Mouse (Mus musculus): ENCODE results near the gene Gm45233.

Gene Gm45233

GRCm38 (mm10) chr7:43448246-43448645, 4.3 kb downstream of the Gm45233 start:
- DNase-seq (ENCODE audit: low spot score), result no peak

DNA sequence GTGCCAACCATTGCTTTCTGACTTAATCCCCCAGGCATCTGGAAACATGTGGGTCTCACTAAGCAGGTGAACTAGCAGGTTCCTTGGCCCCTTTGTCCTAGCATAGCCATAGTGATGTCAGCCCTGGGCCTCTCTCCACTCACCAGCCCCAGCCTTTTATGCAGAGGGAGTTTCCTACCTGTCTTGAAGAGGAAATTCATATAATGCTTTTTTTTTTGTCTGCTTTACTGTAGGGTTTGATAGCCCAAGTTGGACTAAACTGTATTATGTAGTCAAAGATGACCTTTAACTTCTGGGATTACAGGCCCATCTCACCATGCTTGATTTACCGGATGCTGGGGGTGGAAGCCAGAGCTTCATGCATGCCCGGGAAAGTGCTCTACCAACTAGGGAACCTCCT, 5.9 kb downstream of the Gm45233 start:
- no peak for DNase-seq (ENCODE audit: low spot score)

GRCm38 (mm10) chr7:43451726-43452125, 7.8 kb downstream of the Gm45233 start:
- DNase-seq (ENCODE audit: low spot score), result no peak

DNA sequence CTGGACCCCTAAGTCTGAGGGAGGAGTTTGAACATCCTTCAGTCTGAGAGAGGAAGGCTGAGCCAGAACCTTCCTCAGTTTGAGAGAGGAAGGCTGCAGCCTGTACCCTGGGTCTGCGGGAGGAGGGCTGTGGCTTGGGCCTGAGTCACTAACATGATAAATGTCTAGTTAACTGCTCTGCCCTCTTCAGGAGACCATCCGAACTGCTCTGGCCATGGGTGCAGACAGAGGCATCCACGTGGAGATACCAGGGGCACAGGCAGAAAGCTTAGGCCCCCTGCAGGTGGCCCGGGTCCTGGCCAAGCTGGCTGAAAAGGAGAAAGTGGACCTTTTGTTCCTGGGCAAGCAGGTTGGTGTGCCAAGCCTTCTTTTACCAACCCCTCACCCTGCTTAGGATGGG, 8.7 kb downstream of the Gm45233 start:
- DNase-seq (ENCODE audit: low spot score), result no peak

DNA sequence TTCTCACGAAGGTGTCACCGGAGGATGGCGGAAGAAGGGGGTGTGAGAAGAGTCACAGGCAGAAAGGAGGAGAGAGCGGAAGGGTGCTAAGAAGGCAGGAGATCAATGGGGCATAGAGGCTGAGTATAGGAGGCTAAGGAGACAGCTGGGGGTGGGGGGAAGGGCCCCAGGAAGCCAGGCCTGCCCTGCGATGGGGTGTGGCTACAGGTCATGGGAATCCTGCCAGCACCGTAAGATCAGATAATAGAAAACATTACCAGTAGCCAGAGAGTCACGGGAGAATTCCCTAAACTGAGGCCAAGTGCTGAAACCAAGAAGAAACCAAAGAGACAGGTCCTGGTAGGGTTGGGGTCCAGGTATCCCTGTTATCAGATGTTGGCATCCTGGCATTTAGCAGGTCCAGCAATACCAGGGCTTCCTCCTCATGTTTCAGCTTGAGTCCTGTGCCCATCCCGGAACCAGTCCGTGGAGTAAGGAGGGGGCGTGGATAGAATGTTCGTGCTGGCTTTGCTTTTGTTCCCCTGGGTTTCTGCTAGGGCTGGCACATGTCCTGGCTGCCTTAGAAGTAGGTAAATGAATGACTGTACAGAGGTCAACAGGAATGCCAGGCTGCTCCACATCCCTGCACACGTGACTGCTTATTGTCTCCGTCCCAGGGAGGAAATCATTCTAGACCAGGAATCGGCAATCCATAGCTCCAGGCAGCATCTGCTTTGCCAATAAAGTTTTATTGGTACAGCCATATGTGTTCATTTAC, 9.8 kb downstream of the Gm45233 start:
- no peak for DNase-seq (ENCODE audit: low spot score)

DNA sequence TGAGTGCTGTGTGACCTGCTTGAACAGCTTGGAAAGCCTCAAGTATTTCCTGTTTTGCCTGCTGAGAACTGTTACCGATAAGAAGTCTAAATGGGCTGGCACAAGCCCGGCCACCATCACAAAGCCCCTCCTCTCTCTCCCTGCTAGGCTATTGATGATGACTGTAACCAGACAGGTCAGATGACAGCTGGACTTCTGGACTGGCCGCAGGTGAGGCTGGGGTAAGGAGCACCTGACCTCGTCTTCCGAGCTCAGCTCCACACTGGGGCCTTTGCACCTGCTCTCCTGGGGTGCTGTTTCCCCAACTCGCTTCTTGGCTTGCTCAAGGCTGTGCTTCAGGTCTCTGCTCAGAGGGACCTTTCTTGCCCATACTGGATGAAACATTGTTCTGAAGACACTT, 10.4 kb downstream of the Gm45233 start:
- no peak for DNase-seq (ENCODE audit: low spot score)

GRCm38 (mm10) chr7:43462851-43463250, 18.9 kb downstream of the Gm45233 start, which contains the start of gene Vsig10l:
TSS of gene Vsig10l (plus strand) at chr7:43463151.
- DNase-seq (ENCODE audit: low spot score), result no peak

DNA sequence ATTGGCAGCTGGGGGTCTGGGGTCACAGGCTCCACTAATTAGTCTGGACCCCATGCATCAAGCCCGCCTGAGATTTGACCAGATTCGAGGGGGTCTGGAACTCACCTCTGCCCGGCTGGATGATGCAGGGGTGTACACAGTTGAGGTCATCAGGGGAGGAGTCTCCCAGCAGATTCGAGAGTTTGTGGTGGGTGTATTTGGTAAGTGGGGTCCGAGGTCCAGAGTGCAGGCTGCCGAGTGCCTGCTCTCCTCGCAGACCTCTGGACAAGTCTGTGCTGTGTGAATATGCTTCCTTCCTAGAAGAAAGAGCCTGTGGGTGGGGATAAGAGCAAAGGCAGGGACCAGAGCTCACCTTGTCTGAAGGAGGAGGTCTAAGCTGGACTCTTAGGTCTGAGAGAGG, 20.0 kb downstream of the Gm45233 start:
- no peak for DNase-seq (ENCODE audit: low spot score)

DNA sequence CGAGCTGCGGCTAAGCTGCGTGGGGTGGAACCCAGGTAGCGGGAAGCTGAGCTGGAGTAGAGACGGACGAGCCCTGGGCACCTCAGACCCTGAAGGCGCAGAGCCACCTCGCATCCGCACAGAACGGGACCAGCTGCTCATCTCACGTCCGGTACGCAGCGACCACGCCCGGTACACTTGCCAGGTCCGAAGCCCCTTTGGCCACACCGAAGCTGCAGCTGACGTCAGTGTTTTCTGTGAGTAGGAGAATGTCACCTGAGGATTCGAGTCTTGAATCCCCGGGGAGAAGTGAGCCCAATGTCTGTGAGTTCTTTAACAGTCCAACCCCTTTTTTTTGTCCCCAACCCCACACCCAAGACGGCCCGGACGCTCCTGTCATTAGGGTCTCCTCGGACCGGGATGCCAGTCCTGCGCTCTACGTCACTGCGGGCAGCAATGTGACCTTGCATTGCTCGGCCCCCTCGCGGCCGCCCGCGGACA, 21.0 kb downstream of the Gm45233 start:
- no peak for DNase-seq (ENCODE audit: low spot score)

DNA sequence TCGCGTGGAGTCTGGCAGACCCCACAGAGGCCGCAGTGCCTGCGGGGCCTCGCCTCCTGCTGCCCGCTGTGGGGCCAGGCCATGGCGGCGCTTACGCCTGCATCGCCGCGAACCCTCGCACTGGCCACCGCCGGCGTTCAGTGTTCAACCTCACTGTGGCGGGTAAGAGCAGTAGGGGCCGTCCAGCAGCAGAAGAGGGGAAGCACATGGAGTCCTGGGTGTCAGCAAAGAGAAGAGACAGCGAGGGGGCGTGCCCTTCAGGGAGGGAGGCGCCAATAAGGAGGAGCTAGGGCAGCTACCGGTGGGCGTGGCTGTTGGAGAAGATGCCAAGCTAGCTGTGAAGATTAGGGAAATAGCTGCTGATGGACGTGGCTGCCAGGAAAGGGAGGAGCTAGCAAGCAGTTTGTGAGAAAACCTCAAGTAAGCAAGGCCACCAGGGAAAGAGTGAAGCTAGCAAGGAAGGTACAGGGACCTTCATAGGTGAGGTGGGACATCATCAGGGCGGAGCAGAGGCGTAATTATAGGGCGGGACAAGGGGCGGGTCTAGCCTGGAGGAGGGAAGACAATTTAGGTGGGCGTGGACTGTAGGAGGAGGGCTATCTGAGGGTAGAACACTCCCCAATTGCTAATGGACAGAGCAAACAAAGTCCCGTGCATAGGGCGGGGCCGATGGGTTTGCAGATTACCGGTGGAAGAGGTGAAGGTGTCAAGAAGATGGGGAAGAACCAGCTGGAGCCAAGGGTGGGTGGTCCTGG, 21.6 kb downstream of the Gm45233 start:
- DNase-seq (ENCODE audit: low spot score), result peak; percentile 88

GRCm38 (mm10) chr7:43466099-43466694, 22.3 kb downstream of the Gm45233 start:
- DNase-seq (ENCODE audit: low spot score), result peak; percentile 67

GRCm38 (mm10) chr7:43470373-43470772, 26.4 kb downstream of the Gm45233 start:
- peak; percentile 46 for DNase-seq (ENCODE audit: low spot score)

DNA sequence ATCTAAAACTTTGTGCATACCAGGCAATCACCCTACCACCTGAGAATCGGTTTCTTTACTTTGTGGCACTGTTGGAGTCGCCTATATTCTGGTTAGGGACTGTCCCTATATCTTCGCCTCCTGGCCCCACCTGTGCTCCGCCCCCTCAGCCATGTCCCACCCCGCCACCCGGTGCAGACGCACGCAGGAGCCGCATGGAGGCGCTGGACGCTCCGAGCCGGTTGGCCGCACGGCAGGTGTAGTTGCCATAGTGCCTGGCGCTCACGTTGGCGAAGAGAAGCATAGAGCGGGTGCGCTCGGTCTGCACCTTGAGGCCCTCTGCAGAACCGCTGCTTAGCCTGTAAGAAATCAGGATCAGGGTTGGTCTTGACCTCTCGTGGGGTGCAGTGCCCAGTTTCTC, 31.8 kb downstream of the Gm45233 start:
- DNase-seq (ENCODE audit: low spot score), result no peak

- DNase-seq (ENCODE audit: low spot score), result no peak
Measured at GRCm38 (mm10) chr7:43476376-43476775, 32.4 kb downstream of the Gm45233 start.

- peak; percentile 11 for DNase-seq (ENCODE audit: low spot score)
Measured at GRCm38 (mm10) chr7:43481191-43481590, 37.3 kb downstream of the Gm45233 start.

GRCm38 (mm10) chr7:43482090-43482716, 38.3 kb downstream of the Gm45233 start:
- no peak for DNase-seq (ENCODE audit: low spot score)

DNA sequence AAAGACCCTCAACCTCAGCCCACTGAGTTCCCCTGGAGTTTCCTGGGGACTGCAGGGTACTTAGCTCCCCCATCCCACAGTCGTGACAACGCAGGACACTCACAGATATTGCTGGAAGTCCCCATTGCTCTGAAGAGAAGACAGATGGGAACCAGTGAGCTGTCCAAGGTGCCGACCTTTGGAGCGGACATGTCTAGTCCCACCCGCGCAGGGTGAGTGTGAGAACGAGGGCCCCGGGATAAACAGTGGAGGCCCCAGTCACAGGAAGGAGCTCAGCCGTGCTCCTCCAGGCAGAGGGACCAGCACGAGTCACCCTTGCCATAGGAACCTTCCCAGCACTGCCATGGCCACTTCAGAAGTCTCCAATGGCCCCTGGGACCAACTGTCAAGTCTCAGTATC, 39.3 kb downstream of the Gm45233 start:
- DNase-seq (ENCODE audit: low spot score), result no peak

GRCm38 (mm10) chr7:43488646-43489045, 44.7 kb downstream of the Gm45233 start:
- DNase-seq (ENCODE audit: low spot score), result no peak

DNA sequence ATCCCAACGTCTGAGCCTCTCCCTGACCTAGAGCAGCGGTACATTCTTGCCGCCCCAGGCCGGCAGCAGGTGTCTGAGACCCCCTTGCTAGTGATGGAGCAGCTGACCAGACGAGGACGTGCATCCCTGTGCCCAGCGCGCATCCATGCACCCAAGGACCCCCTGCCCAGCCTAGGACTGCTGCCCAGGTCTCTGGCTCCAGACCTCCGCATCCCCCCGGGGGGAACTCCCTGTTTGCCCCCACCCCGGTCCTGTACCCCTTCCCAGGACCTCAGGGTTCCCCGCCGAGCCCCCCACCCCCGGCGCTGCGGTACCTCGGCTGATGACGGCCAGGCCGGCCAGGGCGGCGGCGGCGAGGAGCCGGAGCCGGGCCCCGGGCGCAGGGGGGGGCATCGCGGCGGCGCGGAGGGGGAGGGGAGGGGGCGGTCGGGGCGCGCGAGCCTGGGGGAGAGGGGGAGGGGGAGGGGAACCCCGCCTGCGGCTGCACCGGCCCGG, 45.8 kb downstream of the Gm45233 start, which contains the start of gene Iglon5:
TSS of gene Iglon5 (minus strand) at position 445 of the 495 bp plus-strand sequence.
- no peak for DNase-seq (ENCODE audit: low spot score)

DNA sequence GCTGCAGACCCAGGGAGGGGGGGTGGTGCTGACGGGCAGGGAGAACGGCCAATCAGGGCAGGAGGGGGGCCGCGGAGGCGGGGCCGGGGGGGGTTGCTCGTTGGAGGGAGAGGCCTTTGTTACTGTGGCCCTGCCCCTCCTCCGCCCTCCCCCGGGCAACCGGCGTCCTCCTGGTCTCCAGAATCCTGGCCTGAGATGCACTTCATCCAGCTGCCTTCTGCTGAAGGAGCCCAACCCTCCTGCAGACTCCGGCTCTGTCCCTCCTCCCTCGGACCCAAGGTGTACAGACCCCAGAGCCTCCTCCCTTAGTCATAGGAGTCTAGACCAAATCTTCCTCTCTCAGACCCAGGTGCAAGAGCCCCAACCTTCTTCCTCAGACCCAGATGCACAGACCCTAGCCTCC, 46.3 kb downstream of the Gm45233 start:
- DNase-seq (ENCODE audit: low spot score), result no peak

GRCm38 (mm10) chr7:43490861-43491260, 46.9 kb downstream of the Gm45233 start:
- no peak for DNase-seq (ENCODE audit: low spot score)
